Mouse (Mus musculus): ENCODE data around the gene Mex3a.

GRCm38 (mm10) chr3:88537146-88537545 is 5.0 kb downstream of the Mex3a start:
- no peak for TF ChIP-seq CTCF (IDR thresholded peaks at IDR 0.05; ENCODE audit: low read depth)
- no peak for TF ChIP-seq EP300 (optimal IDR thresholded peaks at IDR 0.05)

Measured in stomach, postnatal 0 days (tissue).